Mouse (Mus musculus) hematopoietic multipotent progenitor cell, adult 10-12 weeks (in vitro differentiated cells): ENCODE results near the gene Gabrg3. TPM values are rescaled to one million over a fixed set of nuclear protein-coding genes. Genes with fewer than 3 reads are reported as not detected.

Source experiments
- polyA plus RNA-seq: library from polyadenylated mRNA; stranded (reverse); fragments of >175 nt; gene quantifications from 2 replicates; pipeline ENCODE4 v1.2.3, GENCODE M21; 2012; ENCODE audit warnings: low replicate concordance

The Gabrg3 gene
- not detected in 2 replicates for polyA plus RNA-seq

DNA sequence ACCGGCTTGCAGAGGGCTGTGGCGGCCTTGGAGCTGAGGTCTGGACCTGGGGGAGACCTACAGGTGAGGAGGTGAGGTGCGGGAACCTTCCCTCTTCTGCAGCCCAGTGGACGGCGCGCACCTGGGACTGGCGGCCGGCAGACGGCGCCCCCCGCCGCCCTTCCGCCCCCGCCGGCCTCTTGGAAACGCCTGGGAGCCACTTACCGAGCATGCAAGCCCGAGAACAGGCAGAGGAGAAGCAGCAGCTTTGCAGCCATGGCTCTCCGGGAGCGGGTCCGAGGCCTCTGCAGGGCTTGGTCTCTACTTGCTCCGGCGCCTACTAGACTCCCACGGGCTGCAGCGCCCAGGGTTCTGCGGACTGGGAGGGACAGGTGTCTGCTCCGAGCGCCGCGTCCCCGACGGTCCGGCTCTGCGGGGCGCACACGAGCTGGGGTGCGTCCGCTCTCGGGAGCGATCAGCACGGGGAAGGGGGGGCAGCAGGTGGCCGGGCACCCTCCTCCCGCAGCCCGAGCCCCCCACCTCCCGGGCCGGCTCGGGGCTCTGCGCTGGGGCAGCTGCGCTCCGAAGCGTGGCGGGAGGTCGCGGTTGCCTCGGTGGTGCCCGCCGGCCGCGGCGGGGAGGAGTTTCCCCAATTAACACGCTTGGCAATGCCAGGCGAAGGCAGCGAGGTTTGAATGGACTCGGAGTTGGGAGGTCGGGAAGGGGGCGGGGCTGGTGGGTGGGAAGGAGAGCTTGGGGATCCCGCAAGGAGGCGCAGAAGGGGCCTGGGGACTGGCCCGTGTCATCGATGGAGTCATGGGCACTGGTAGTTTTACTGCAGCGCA, at the start of gene Gabrg3:
Gabrg3 (minus strand) TSS at position 672 of the 824 bp plus-strand sequence.

DNA sequence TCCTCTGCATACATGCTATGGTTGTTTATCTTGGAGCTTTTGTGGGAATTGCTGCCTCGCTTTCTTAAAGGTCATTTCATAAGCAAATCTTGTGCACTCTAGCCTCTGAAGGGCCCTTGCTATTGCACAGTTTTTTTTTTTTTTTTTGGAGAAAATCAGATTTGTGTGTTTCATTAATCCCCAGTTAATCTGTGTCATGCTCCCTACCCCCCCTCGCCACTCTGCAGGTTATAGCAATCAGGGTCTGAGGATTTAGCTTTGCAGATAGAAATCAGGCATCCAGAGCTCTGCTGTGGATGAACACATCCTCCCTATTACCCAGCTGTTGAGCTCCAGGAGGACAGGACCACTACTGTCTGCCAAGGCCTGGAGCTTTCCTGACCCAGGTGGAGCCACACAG, 32.4 kb upstream of the Gabrg3 start, which contains the start of gene Gabrb3:
Gabrb3 (plus strand) TSS at position 301 of the 400 bp plus-strand sequence.

Other genes with a start within 250 kb of the Gabrg3 start
- gene Gabrb3, start 32.5 kb upstream of the Gabrg3 start, polyA plus RNA-seq: not detected in 2 replicates
- not detected in 2 replicates for gene Gabra5, start 122.9 kb upstream of the Gabrg3 start, polyA plus RNA-seq